Mouse (Mus musculus) lung, adult 2 months (tissue): Measurements from ENCODE around the gene Atp10a. TPM values are rescaled to one million over a fixed set of nuclear protein-coding genes. Genes with fewer than 3 reads are reported as not detected.

Experiments
- DNase-seq: peaks from one replicate; pipeline ENCODE4 v3.0.0; 2022
- H3K4me1 ChIP-seq: fragments of 200-500 bp; 2 replicates; pipeline ENCODE4 v1.6.1; 2011; ENCODE audit warnings: low read length; ENCODE audit not compliant: control insufficient read depth, insufficient read depth
- H3K4me3 ChIP-seq: fragments of 200-500 bp; replicated peaks from 2 replicates; pipeline ENCODE3; 2011; ENCODE audit warnings: low read depth, mild to moderate bottlenecking, control low read depth, low read length; ENCODE audit errors: extremely low read depth
- CTCF ChIP-seq: fragments of 200-500 bp; IDR thresholded peaks from 2 replicates; pipeline ENCODE4 v1.5.1; 2011; ENCODE audit warnings: mild to moderate bottlenecking, low read length, control low read depth; ENCODE audit not compliant: insufficient read depth
- POLR2A ChIP-seq: fragments of 200-500 bp; IDR thresholded peaks from 2 replicates; pipeline ENCODE4 v1.6.1; 2011; ENCODE audit warnings: low read depth, mild to moderate bottlenecking, control low read depth, low read length, borderline replicate concordance; ENCODE audit errors: extremely low read depth
- WGBS: fragments of 180-500 bp; shearing (Covaris S2); methylation state at CpG from one replicate; pipeline ENCODE4 v1.1.7; 2018; 5-methylcytosine and 5-hydroxymethylcytosine counted together
- polyA plus RNA-seq: library from polyadenylated mRNA; depleted of rRNA; stranded (reverse); fragments of >200 nt; gene quantifications from 2 replicates; pipeline ENCODE4 v1.2.3, GENCODE M21; 2012

Atp10a gene
- polyA plus RNA-seq, 1 experiment, result 8.9 TPM

DNA sequence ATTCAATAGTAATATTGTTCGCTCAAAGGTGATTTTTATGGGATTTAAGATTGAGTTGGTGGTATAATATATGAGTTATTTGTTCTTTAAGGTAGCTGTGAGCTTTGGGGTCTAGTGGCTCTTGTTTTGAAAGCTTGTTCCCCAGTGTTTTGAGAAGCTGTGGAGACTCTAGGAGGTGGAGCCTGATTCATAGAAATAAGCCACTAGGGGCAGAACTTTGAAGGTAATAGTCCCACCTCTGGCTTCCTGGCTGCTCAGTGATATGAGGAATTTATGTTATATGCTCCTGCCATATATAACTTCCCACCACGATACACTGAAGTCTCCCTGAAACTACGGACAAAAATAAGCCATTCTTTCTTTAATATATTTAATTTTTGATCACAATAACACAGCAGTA lies 49.2 kb downstream of the Atp10a start:
- 90% methylated on average over 3 of the region's 3 CpGs for WGBS
- no peaks in the 10 kb centered on the region; the same call in 1 of the 2 replicates for H3K4me1 ChIP-seq
- TF ChIP-seq POLR2A (no peak), CTCF (no peak)

DNA sequence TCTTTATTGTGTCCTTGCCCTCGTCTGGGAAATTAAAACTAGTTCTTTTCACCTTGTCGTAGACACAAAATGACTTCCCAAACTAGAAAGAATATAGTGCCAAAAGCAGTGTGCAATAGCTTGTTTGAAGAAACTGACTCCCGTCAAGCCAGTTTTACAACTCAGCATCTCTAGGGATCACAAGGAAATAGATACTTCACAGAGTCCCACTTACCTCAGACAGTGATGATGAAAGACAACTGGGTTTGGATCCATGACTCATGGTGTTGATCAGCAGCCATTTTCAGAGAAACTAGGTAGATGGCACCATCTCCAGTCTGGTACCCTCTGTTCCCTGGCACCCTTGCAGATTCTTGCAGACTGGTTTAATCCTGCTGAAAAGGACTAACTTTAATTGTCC lies 53.3 kb downstream of the Atp10a start:
- DNase-seq, result no peak
- H3K4me1 ChIP-seq, result no peaks in the 10 kb centered on the region; the same call in 1 of the 2 replicates
- H3K4me3 ChIP-seq, result no peak overlapping the region
- 68% methylated on average over 3 of the region's 3 CpGs for WGBS
- TF ChIP-seq POLR2A (no peak), CTCF (no peak)

More for the DNA sequence above, 49.2 kb downstream of the Atp10a start:
- H3K4me3 ChIP-seq, result no peak overlapping the region
- no peak for DNase-seq

DNA sequence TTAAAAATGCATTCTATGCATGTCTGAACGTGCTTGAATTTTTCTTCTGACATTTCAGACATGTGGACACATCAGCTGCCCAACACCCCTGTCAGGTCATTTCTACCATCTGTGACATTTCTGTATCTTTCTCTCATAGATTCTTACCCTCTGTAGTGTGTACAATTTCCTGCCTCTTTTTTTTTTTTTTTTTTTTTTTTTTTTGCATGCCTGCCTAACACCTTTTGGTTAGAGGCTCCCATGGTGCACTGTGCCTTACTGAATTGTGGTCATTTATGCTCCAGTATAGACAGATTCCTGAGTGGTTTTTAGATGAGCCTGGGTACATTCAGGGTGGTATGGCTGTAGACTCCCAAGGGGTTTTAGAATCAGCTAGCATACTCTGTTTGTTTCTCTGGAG lies 54.3 kb downstream of the Atp10a start:
- TF ChIP-seq POLR2A, result no peak
- Histone ChIP-seq H3K4me3 (no peak overlapping the region), H3K4me1 (no peaks in the 10 kb centered on the region; the same call in 1 of the 2 replicates)
- no peak for DNase-seq
- WGBS, result 63% methylated on average over 1 of the region's 1 CpGs

DNA sequence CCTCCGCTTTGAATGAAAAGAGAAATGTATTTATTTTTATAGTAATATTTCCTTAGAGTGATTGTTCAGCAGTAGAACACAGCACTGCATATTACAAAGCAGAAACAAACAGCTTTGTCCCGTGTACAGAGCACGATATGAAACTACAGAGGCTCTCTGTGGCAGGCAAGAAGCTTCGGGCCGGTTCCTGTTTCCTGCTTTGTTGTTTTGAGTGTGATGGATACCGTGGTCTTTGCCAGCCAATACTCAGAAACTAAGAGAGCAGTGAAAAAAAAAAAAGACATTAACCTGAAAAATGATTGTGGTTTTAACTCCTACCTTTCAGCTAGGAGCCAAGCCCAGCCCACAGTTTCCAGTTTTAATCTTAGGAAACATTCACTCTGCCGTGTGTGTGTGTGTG lies 55.8 kb downstream of the Atp10a start:
- DNase-seq, result no peak
- H3K4me1 ChIP-seq, result no peaks in the 10 kb centered on the region; the same call in 1 of the 2 replicates
- no peak overlapping the region for H3K4me3 ChIP-seq
- no peak for TF ChIP-seq POLR2A
- no peak for TF ChIP-seq CTCF
- 38% methylated on average over 7 of the region's 7 CpGs for WGBS

DNA sequence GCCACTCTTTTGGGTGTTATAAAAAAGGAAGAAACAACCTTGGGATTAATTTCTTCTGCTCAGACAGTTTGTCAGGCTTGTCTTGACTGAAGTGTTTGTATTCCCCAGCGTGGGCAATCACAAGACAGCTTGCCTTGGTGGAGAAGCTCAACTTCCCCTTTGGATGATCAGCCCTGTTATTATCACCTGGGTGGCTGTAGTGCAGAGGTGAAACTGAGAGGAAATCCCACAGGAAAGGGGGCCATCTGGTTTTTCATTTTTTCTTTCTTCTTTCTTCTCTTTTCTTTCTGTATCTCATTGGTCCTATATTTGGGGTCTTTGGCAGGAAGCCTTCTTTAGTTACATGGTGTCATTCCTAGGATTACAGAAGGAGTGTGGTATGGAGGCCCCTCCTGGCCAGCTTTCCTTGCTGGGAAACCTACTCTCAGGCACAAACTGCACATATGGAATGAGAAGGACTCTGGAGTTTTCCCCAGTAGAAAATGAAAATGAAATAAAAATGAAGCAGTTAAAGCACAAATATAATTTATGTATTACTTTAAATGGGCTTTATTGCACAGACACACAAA lies 59.7 kb downstream of the Atp10a start:
- 42% methylated on average over 1 of the region's 1 CpGs for WGBS

DNA sequence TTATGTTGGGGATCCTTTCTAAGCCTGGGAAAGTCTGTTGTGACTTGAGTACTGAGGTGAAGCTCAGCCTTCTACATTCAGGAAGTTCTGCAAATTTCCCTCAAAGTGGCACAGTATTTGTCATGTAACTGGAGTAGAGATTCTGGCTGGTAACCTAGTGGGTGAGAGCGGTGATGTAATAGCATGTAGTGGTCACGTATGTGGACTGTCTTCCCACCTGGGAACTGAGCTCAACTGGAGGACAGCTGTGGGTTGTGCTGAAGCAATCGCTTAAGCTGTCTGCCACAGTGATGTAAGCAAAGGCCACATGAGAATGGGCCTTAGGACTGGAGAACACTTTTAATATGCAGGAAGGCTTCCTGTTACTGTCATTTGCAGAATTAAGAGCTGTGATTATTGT lies 60.7 kb downstream of the Atp10a start:
- no peak for DNase-seq
- no peak overlapping the region for H3K4me3 ChIP-seq
- 79% methylated on average over 3 of the region's 3 CpGs for WGBS
- TF ChIP-seq CTCF (no peak), POLR2A (no peak)
- H3K4me1 ChIP-seq, result no peaks in the 10 kb centered on the region

More for the DNA sequence above, 59.7 kb downstream of the Atp10a start:
- no peak for DNase-seq
- TF ChIP-seq CTCF (no peak), POLR2A (no peak)
- H3K4me3 ChIP-seq, result no peak overlapping the region
- H3K4me1 ChIP-seq, result no peaks in the 10 kb centered on the region

DNA sequence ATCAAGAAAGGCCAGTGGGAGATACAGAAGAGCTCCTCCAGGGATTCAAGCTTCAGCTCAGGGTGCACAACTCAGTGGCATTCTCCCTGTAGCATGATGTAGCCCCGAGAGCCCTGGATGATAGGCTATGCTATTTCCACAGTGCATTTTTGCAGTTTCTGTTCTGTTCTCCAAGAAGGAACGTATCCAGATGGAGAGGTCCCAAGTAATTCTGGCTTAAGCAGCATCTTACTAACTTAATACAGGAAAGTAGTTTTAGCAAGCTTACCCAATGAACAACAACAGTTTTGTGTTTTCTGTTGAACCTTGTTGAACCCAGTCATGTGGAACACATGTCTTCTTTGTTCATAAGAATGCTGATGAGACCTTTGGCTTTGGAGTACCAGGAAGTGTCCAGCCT lies 62.6 kb downstream of the Atp10a start:
- no peak for DNase-seq
- no peak for TF ChIP-seq CTCF
- no peak for TF ChIP-seq POLR2A
- H3K4me1 ChIP-seq, result no peaks in the 10 kb centered on the region
- H3K4me3 ChIP-seq, result no peak overlapping the region
- 69% methylated on average over 2 of the region's 2 CpGs for WGBS

DNA sequence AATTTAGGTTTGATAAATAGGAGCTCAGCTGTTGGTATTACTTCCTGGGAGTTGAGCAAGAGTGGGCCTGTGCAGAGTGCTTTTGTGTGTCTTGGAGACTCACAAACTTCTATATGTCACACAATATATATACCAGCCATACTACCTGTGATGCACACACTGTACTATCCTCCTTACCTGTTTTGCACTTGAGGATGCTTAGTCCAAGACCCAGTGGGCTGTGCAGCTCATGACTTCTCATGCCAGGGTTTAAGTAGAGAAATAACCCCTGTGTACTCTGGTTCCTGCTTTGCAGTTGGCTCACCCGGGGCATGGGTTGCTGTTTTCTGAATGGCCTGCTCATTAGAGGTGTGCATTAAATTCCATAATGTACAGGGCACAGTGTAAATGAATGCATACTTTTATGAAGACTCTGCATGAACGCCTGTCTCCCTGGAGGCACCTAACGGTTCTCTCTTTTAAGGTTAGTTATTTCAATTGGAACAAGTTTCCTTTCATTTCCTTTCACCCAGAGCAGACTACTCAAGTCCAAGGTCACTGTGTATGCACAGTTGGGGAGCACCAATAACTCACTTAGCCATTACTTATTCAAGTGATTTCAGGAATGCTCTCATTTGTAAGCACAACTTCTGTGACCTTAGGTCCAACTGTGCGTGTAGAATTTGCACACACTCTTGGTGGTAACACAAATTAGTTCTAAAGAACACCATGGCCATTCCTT lies 63.4 kb downstream of the Atp10a start:
- WGBS, result 64% methylated on average over 4 of the region's 4 CpGs
- Histone ChIP-seq H3K4me3 (no peak overlapping the region), H3K4me1 (no peaks in the 10 kb centered on the region)
- TF ChIP-seq POLR2A (no peak), CTCF (no peak)
- DNase-seq, result no peak

DNA sequence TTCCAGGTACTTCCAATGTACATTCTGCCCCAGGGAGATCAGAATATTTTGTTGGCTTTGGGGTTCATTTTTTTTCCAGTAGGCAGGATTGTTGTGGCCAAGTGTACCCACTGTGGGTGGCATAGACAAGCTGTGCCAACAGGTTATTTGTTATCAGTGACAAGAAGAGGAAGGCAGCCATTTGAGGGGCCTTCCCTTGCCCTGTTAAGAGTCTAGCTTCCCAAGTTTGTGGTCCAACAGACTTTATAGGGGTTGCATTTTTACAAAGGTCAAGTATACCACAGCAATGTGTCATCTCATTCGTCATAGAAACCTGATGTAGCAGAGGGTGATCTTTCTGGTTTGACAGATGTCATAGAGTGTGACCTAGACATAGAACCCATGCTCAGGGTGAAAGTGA lies 66.3 kb downstream of the Atp10a start:
- no peaks in the 10 kb centered on the region for H3K4me1 ChIP-seq
- TF ChIP-seq CTCF (no peak), POLR2A (no peak)
- H3K4me3 ChIP-seq, result no peak overlapping the region
- no peak for DNase-seq
- 85% methylated on average over 1 of the region's 1 CpGs for WGBS

DNA sequence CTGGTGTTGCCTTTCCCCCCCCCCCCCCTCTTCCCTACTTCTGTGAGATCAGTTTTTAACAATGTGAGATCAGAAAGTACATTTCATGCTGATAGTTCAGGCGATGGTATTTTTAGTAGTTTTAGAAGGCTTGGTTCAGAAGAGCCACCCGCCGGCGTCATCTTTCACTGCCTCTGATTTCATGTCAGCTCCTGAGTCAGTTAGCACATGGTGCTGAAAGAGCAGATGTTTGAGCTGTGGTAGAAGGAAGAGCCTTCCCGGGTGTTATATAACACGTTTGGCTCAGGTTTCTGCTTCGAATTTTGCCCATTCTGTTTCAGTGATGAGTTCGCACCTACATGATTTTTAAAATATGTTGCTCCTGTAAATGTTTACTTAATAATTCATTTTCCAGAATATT lies 74.2 kb downstream of the Atp10a start:
- DNase-seq, result no peak
- 33% methylated on average over 8 of the region's 8 CpGs for WGBS
- Histone ChIP-seq H3K4me3 (no peak overlapping the region), H3K4me1 (no peaks in the 10 kb centered on the region)
- no peak for TF ChIP-seq CTCF
- TF ChIP-seq POLR2A, result no peak

DNA sequence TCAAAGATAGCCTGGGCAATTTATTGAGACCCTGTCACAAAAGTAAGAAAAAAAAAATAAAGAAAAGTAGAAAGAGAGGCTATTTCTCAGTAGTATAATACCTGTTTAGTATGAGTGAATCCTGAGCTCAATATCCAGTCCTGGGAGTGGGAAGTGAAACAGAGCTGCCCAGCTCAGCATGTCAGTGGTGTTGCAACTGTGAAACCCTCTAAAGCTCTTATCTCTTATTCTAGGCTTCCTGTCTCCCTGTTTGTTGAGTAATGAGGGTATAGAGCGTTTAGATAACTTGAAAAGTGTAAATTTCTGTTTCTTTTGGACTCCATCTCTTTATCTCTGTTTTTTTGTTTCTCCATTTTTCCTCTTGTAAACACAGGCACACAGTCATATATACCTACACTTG lies 74.9 kb downstream of the Atp10a start:
- TF ChIP-seq CTCF (no peak), POLR2A (no peak)
- no peak overlapping the region for H3K4me3 ChIP-seq
- 37% methylated on average over 1 of the region's 1 CpGs for WGBS
- DNase-seq, result no peak
- H3K4me1 ChIP-seq, result no peaks in the 10 kb centered on the region
